Mouse (Mus musculus) liver, embryonic 16.5 days (tissue): ENCODE data around the gene Adm. TPM values are rescaled to one million over a fixed set of nuclear protein-coding genes. Genes with fewer than 3 reads are reported as not detected.

Source experiments
- ATAC-seq: fragments of 200-750 bp; cut with Nextera tagmentation; 2 replicates; pipeline ENCODE4 v1.8.0; 2017; ENCODE audit warnings: low read depth, mild to moderate bottlenecking, moderate number of reproducible peaks, moderate library complexity
- H3K27ac ChIP-seq: fragments of 300-500 bp; sonication (generic); 2 replicates; pipeline ENCODE4 v1.5.1; 2014; ENCODE audit warnings: mild to moderate bottlenecking, low read length
- H3K27me3 ChIP-seq: fragments of 300-500 bp; sonication (generic); 2 replicates; pipeline ENCODE4 v1.6.1; 2014; ENCODE audit warnings: low read depth, low read length, mixed read lengths; ENCODE audit not compliant: control insufficient read depth, insufficient read depth
- H3K36me3 ChIP-seq: fragments of 300-500 bp; sonication (generic); 2 replicates; pipeline ENCODE4 v1.6.1; 2014; ENCODE audit warnings: mild to moderate bottlenecking; ENCODE audit not compliant: control insufficient read depth, insufficient read depth
- H3K4me1 ChIP-seq: fragments of 300-500 bp; sonication (generic); 2 replicates; pipeline ENCODE4 v1.6.1; 2014; ENCODE audit warnings: low read depth, low read length, mixed read lengths; ENCODE audit not compliant: control insufficient read depth
- H3K4me2 ChIP-seq: fragments of 300-500 bp; sonication (generic); 2 replicates; pipeline ENCODE4 v1.6.1; 2014; ENCODE audit warnings: low read depth, low read length, mixed read lengths
- H3K4me3 ChIP-seq: fragments of 300-500 bp; sonication (generic); 2 replicates; pipeline ENCODE4 v1.5.1; 2014; ENCODE audit warnings: low read depth, mild to moderate bottlenecking, low read length
- H3K9ac ChIP-seq: fragments of 300-500 bp; sonication (generic); 2 replicates; pipeline ENCODE4 v1.6.1; 2014; ENCODE audit warnings: low read depth, low read length
- H3K9me3 ChIP-seq: fragments of 300-500 bp; sonication (generic); replicated peaks from 2 replicates; pipeline ENCODE4 v1.6.1; 2016; ENCODE audit warnings: low read length; ENCODE audit not compliant: control insufficient read depth
- WGBS: fragments of 180-500 bp; shearing (Covaris S2); extraction: QIAGEN DNeasy Blood & Tissue Kit; methylation state at CpG from one replicate; pipeline ENCODE4 v1.1.7; 2014; ENCODE audit not compliant: insufficient replicate concordance; 5-methylcytosine and 5-hydroxymethylcytosine counted together
- polyA plus RNA-seq: library from polyadenylated mRNA; unstranded; fragments of >200 nt; fragmentation: Nextera tagmentation; extraction: Ambion mirVana; gene quantifications from 2 replicates; pipeline ENCODE4 v1.2.1, GENCODE M21; 2015

Adm gene
- polyA plus RNA-seq, 1 experiment from 2014 or later, result 2.1 TPM

- no peak for ATAC-seq
- peak overlapping the region; percentile 68 for H3K4me3 ChIP-seq
- peak overlapping the region; percentile 64 for H3K4me2 ChIP-seq
- H3K9ac ChIP-seq, result peak overlapping the region; percentile 7; the same call in 1 of the 2 replicates
- WGBS, result 4% methylated on average over 17 of the region's 17 CpGs
- peak overlapping the region; percentile 42; the same call in 1 of the 2 replicates for H3K27ac ChIP-seq
- peaks cover 51% of the 10 kb centered on the region for H3K27me3 ChIP-seq
- H3K36me3 ChIP-seq, result no peaks in the 10 kb centered on the region
- H3K9me3 ChIP-seq, result no peaks in the 10 kb centered on the region
- no peaks in the 10 kb centered on the region; the same call in 1 of the 2 replicates for H3K4me1 ChIP-seq
Observed at GRCm38 (mm10) chr7:110613381-110614132, 13.9 kb upstream of the Adm start.

GRCm38 (mm10) chr7:110614133-110615063 is 13.1 kb upstream of the Adm start, which contains the start of gene Sbf2:
Sbf2 (minus strand) TSS chr7:110614922.
- H3K9ac ChIP-seq, result peak within 1 kb of the TSS; percentile 61
- peaks cover 5% of the 10 kb centered on the region; the same call in 1 of the 2 replicates for H3K4me1 ChIP-seq
- H3K36me3 ChIP-seq, result no peaks in the 10 kb centered on the region
- H3K27ac ChIP-seq, result peak within 1 kb of the TSS; percentile 93
- peak within 1 kb of the TSS; percentile 68 for H3K4me3 ChIP-seq
- ATAC-seq, result peak; percentile 82
- peak within 1 kb of the TSS; percentile 64 for H3K4me2 ChIP-seq
- under 1% methylated on average over 102 of the region's 127 CpGs for WGBS
- peaks cover 54% of the 10 kb centered on the region for H3K27me3 ChIP-seq
- H3K9me3 ChIP-seq, result no peaks in the 10 kb centered on the region

- no peaks in the 10 kb centered on the region for H3K36me3 ChIP-seq
- H3K9ac ChIP-seq, result peak overlapping the region; percentile 61
- peak; percentile 39 for ATAC-seq
- peaks cover 5% of the 10 kb centered on the region; the same call in 1 of the 2 replicates for H3K4me1 ChIP-seq
- H3K4me2 ChIP-seq, result peak overlapping the region; percentile 64
- peak overlapping the region; percentile 68 for H3K4me3 ChIP-seq
- peak overlapping the region; percentile 93 for H3K27ac ChIP-seq
- WGBS, result 1% methylated on average over 20 of the region's 20 CpGs
- peaks cover 54% of the 10 kb centered on the region for H3K27me3 ChIP-seq
- H3K9me3 ChIP-seq, result no peaks in the 10 kb centered on the region
Observed at GRCm38 (mm10) chr7:110615151-110615631, 12.3 kb upstream of the Adm start.

DNA sequence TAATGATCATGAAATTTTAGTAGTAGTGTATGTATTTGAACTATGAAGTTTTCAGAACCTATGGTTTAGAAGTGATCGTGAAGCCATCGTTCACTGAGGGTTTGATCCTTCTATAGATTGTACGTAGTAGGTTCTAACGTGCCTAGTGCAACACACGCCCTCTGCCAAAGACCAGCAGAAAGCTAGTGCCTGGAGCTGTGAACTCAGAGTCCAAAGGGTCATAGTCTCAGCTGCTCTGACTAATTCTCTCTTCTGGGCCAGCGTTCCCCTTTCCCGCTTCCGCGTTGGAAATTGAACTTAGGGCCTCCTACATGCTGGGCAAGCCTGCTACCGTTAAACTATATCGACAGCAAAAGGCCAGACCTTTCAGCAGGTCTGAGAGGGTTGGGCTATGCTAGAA is 11.7 kb upstream of the Adm start:
- Histone ChIP-seq H3K4me1 (peaks cover 5% of the 10 kb centered on the region; the same call in 1 of the 2 replicates), H3K27me3 (peaks cover 58% of the 10 kb centered on the region), H3K27ac (peak overlapping the region; percentile 93), H3K4me2 (peak overlapping the region; percentile 64), H3K36me3 (no peaks in the 10 kb centered on the region), H3K4me3 (no peak overlapping the region), H3K9me3 (no peaks in the 10 kb centered on the region), H3K9ac (no peak overlapping the region)
- 4% methylated on average over 11 of the region's 11 CpGs for WGBS
- peak; percentile 54 for ATAC-seq

DNA sequence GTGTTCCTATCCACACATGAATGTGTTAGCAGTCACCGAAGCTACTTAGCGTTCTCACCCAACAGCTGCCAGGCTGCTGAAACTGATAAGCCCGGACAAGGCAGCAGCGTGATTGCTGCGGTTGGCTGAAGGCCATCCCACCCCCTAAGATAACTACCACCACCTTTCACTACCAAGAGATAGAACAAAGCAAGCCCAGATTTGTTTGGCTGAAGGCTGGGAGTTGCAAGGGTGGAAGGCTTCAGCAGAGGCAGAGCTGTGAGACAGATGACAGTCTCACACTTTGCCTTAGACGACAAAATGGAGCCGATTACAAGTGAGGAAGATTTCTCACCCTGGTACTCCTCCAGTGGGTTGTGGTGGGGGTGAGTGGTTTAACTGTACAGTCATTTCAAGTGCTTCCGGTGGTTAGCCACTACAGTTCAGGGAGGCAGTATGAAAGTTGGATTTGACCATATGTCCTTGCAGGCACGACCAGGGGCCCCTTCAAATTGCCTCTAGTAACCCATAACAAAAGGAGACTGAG is 8.3 kb upstream of the Adm start:
- H3K27ac ChIP-seq, result no peak overlapping the region
- 2% methylated on average over 9 of the region's 9 CpGs for WGBS
- H3K4me1 ChIP-seq, result peaks cover 5% of the 10 kb centered on the region; the same call in 1 of the 2 replicates
- no peaks in the 10 kb centered on the region for H3K36me3 ChIP-seq
- no peak for ATAC-seq
- H3K27me3 ChIP-seq, result peaks cover 50% of the 10 kb centered on the region
- H3K9me3 ChIP-seq, result no peaks in the 10 kb centered on the region
- no peak overlapping the region for H3K4me2 ChIP-seq
- H3K9ac ChIP-seq, result no peak overlapping the region
- H3K4me3 ChIP-seq, result no peak overlapping the region

- Histone ChIP-seq H3K9me3 (no peaks in the 10 kb centered on the region), H3K36me3 (no peaks in the 10 kb centered on the region), H3K27ac (no peak overlapping the region), H3K9ac (no peak overlapping the region), H3K27me3 (peaks cover 57% of the 10 kb centered on the region), H3K4me2 (no peak overlapping the region), H3K4me3 (no peak overlapping the region), H3K4me1 (peaks cover 10% of the 10 kb centered on the region)
- no peak for ATAC-seq
- 16% methylated on average over 2 of the region's 2 CpGs for WGBS
Observed at GRCm38 (mm10) chr7:110624067-110624466, 3.4 kb upstream of the Adm start.

- Histone ChIP-seq H3K9me3 (no peaks in the 10 kb centered on the region), H3K27ac (no peak overlapping the region), H3K4me3 (no peak overlapping the region), H3K4me2 (no peak overlapping the region), H3K36me3 (no peaks in the 10 kb centered on the region), H3K4me1 (peaks cover 6% of the 10 kb centered on the region), H3K9ac (no peak overlapping the region), H3K27me3 (peaks cover 65% of the 10 kb centered on the region)
- 66% methylated on average over 13 of the region's 13 CpGs for WGBS
- ATAC-seq, result no peak
Observed at GRCm38 (mm10) chr7:110624961-110625360, 2.5 kb upstream of the Adm start.

GRCm38 (mm10) chr7:110625489-110625888 is 2.0 kb upstream of the Adm start:
- Histone ChIP-seq H3K36me3 (no peaks in the 10 kb centered on the region), H3K27me3 (peaks cover 67% of the 10 kb centered on the region), H3K4me3 (no peak overlapping the region), H3K27ac (no peak overlapping the region), H3K4me2 (0 out of 2 replicates have a peak overlapping the region, but pooled peaks have one; percentile 63), H3K9ac (no peak overlapping the region), H3K4me1 (peaks cover 6% of the 10 kb centered on the region), H3K9me3 (no peaks in the 10 kb centered on the region)
- WGBS, result 37% methylated on average over 10 of the region's 10 CpGs
- no peak for ATAC-seq
